Comparison of ENCODE assay signal across 17 mouse cellular contexts in the genomic region with DNA sequence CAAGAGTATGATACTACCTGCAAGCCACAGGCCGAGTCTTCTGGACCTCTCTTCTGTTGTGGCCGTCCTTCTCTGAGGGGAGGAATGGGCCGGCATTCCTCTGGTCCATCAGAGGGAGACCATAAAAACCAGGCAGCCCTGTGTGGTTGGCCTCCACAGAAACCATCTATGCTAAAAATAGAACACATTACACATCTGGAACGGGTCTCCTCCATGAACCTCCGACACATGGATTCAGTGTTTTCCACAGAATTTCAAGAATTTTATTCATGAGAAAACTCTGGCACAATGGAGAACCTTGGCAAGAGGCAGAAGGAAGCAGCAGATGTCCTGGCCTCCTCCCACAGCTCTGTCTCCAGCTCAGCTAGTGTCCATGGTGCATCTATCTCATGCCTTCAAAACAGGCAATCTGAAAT.
DNase-seq lines count a peak whose midpoint lies in the region; ATAC-seq and TF ChIP-seq lines count a peak whose summit lies in the region.
"Had no signal": no experiment of that assay in that cellular context is flagged by ENCODE, and none has a peak within 500 bp of the region (broad histone marks: within the 10 kb centered on the region; RNA-seq: fewer than 3 reads in every experiment).

No protein-coding gene starts in this region.

- H3K9me3 ChIP-seq in forebrain, postnatal 0 days (ENCODE audit: low read length), result no peaks in the 10 kb centered on the region
- H3K9me3 ChIP-seq in forebrain, embryonic 13.5 days (replicated peaks), result no peaks in the 10 kb centered on the region
- H3K9me3 ChIP-seq in kidney, postnatal 0 days (replicated peaks; ENCODE audit: low read length), result no peaks in the 10 kb centered on the region
- H3K9me3 ChIP-seq: forebrain, embryonic 12.5 days; G1E; hindbrain, embryonic 10.5 days; megakaryocyte, embryonic 14.5 days had no signal

- TF ChIP-seq POLR2A in embryonic fibroblast, embryonic 13.5 days (IDR thresholded peaks at IDR 0.05; ENCODE audit: low read depth, low read length), result no peak

- peak; percentile 36 for DNase-seq in forebrain, postnatal 0 days
- peak; percentile 61 for DNase-seq in kidney, postnatal 0 days (ENCODE audit: low spot score)
- no peak for DNase-seq in kidney, postnatal 36 days
- DNase-seq in cerebellum, adult 11-12 months, result peak; percentile 71
- no peak for DNase-seq in right cerebral cortex, adult 2 months (ENCODE audit: low spot score in 2 of 2)
- DNase-seq: embryo, embryonic 11 days; kidney, adult 18-20 months; spleen, adult 18-20 months had no signal

- H3K36me3 ChIP-seq in forebrain, postnatal 0 days (ENCODE audit: insufficient read depth), result no peaks in the 10 kb centered on the region
- H3K36me3 ChIP-seq in forebrain, embryonic 13.5 days (ENCODE audit: poor library complexity, severe bottlenecking), result no peaks in the 10 kb centered on the region
- H3K36me3 ChIP-seq in kidney, postnatal 0 days (ENCODE audit: insufficient read depth, low read length), result no peaks in the 10 kb centered on the region
- H3K36me3 ChIP-seq: forebrain, embryonic 12.5 days; hindbrain, embryonic 10.5 days had no signal

- WGBS in forebrain, postnatal 0 days, result 74% methylated on average over 5 of the region's 5 CpGs
- 86% methylated on average over 5 of the region's 5 CpGs for WGBS in forebrain, embryonic 13.5 days
- 26% methylated on average over 5 of the region's 5 CpGs for WGBS in kidney, postnatal 0 days

- no peak overlapping the region for H3K27ac ChIP-seq in forebrain, postnatal 0 days (ENCODE audit: low read depth, low read length)
- H3K27ac ChIP-seq in forebrain, embryonic 13.5 days, result no peak overlapping the region
- no peak overlapping the region for H3K27ac ChIP-seq in kidney, postnatal 0 days
- H3K27ac ChIP-seq in embryonic fibroblast, embryonic 13.5 days (ENCODE audit: insufficient read depth, low read length), result peak overlapping the region; percentile 37
- H3K27ac ChIP-seq: forebrain, embryonic 12.5 days; hindbrain, embryonic 10.5 days; liver, embryonic 14.5 days had no signal

- H3K4me3 ChIP-seq in forebrain, postnatal 0 days (ENCODE audit: low read depth, low read length), result no peak overlapping the region
- no peak overlapping the region for H3K4me3 ChIP-seq in forebrain, embryonic 13.5 days
- H3K4me3 ChIP-seq in kidney, postnatal 0 days (replicated peaks; ENCODE audit: low read depth, low read length), result no peak overlapping the region
- no peak overlapping the region for H3K4me3 ChIP-seq in embryonic fibroblast, embryonic 13.5 days (ENCODE audit: insufficient read depth, low read length)
- H3K4me3 ChIP-seq: forebrain, embryonic 12.5 days; hindbrain, embryonic 10.5 days; megakaryocyte, embryonic 14.5 days; myocyte had no signal

- H3K4me1 ChIP-seq in forebrain, postnatal 0 days (ENCODE audit: insufficient read depth), result 0 out of 2 replicates have a peak, but pooled peaks cover 4% of the 10 kb centered on the region
- H3K4me1 ChIP-seq in forebrain, embryonic 13.5 days, result peaks cover 3% of the 10 kb centered on the region; the same call in 1 of the 2 replicates
- no peaks in the 10 kb centered on the region for H3K4me1 ChIP-seq in kidney, postnatal 0 days (replicated peaks; ENCODE audit: insufficient read depth, low read length)
- peaks cover 6% of the 10 kb centered on the region; the same call in 1 of the 2 replicates for H3K4me1 ChIP-seq in embryonic fibroblast, embryonic 13.5 days (ENCODE audit: control insufficient read depth, insufficient read depth, low read length)

- no peak for ATAC-seq in forebrain, postnatal 0 days
- ATAC-seq in forebrain, embryonic 13.5 days, result no peak
- no peak for ATAC-seq in kidney, postnatal 0 days (replicated peaks; ENCODE audit: low FRiP score, low read depth)
- no peak for ATAC-seq in CD4-positive, CD25-positive, alpha-beta regulatory T cell, adult 4 months

- H3K9ac ChIP-seq in forebrain, postnatal 0 days, result no peak overlapping the region
- H3K9ac ChIP-seq in forebrain, embryonic 13.5 days, result no peak overlapping the region
- H3K9ac ChIP-seq in kidney, postnatal 0 days (ENCODE audit: low read depth, low read length), result no peak overlapping the region
- H3K9ac ChIP-seq: forebrain, embryonic 12.5 days; liver, embryonic 14.5 days had no signal

- no peak for TF ChIP-seq CTCF in forebrain, postnatal 0 days (IDR thresholded peaks at IDR 0.05; ENCODE audit: low read depth)
- no peak for TF ChIP-seq CTCF in kidney, postnatal 0 days (IDR thresholded peaks at IDR 0.05; ENCODE audit: low read depth)
- TF ChIP-seq CTCF in embryonic fibroblast, embryonic 13.5 days (IDR thresholded peaks at IDR 0.05; ENCODE audit: borderline replicate concordance, insufficient read depth, low read length), result no peak

- H3K27me3 ChIP-seq in forebrain, postnatal 0 days (ENCODE audit: insufficient read depth, low read length), result no peaks in the 10 kb centered on the region
- no peaks in the 10 kb centered on the region for H3K27me3 ChIP-seq in forebrain, embryonic 13.5 days
- no peaks in the 10 kb centered on the region for H3K27me3 ChIP-seq in kidney, postnatal 0 days (ENCODE audit: insufficient read depth, low read length)
- H3K27me3 ChIP-seq: forebrain, embryonic 12.5 days had no signal

- no peak overlapping the region for H3K4me2 ChIP-seq in forebrain, postnatal 0 days (ENCODE audit: low read depth)
- H3K4me2 ChIP-seq in forebrain, embryonic 13.5 days, result no peak overlapping the region
- no peak overlapping the region for H3K4me2 ChIP-seq in kidney, postnatal 0 days (ENCODE audit: low read length)
- H3K4me2 ChIP-seq: forebrain, embryonic 12.5 days had no signal

Comparison
In these comparisons a context has a peak if more than half of its experiments do, and no peak if none do; other contexts are left out.
1. DNase-seq: peak in forebrain, postnatal 0 days (single experiment), kidney, postnatal 0 days (single experiment) and cerebellum, adult 11-12 months (single experiment); none in kidney, postnatal 36 days (0 of 2) and right cerebral cortex, adult 2 months (0 of 2).